Mouse (Mus musculus): ENCODE data around the gene Asic3.

GRCm38 (mm10) chr5:24380499-24380898 is 32.7 kb upstream of the Asic3 start:
- no peak for TF ChIP-seq GATA1 (IDR thresholded peaks at IDR 0.05; ENCODE audit: low read length)
- no peak for TF ChIP-seq TAL1 (IDR thresholded peaks at IDR 0.05; ENCODE audit: low read length)

Data from erythroblast, embryonic 14.5 days (primary cell).